Mouse (Mus musculus): Measurements from ENCODE around the gene Man1b1. TPM values are rescaled to one million over a fixed set of nuclear protein-coding genes. Genes with fewer than 3 reads are reported as not detected.

Man1b1 gene
- polyA plus RNA-seq, 1 experiment, result 23.1 TPM

- H3K36me3 ChIP-seq (ENCODE audit: control insufficient read depth, insufficient read depth, low read length), result peaks cover 18% of the 10 kb centered on the region
- WGBS, result 87% methylated on average over 7 of the region's 7 CpGs
- no peak overlapping the region for H3K4me3 ChIP-seq (ENCODE audit: control insufficient read depth, insufficient read depth, low read length)
- TF ChIP-seq CTCF (IDR thresholded peaks at IDR 0.05; ENCODE audit: borderline replicate concordance, control insufficient read depth, extremely low read depth, insufficient read depth, low read length, poor library complexity), result no peak
- TF ChIP-seq POLR2A (IDR thresholded peaks at IDR 0.05; ENCODE audit: control insufficient read depth, extremely low read depth, insufficient read depth, low read length, poor library complexity), result no peak
- H3K27me3 ChIP-seq (ENCODE audit: control insufficient read depth, insufficient read depth, low read length), result peaks cover 17% of the 10 kb centered on the region
- DNase-seq, result no peak
- H3K27ac ChIP-seq (ENCODE audit: control insufficient read depth, insufficient read depth, low read length), result no peak overlapping the region
- H3K4me1 ChIP-seq (replicated peaks; ENCODE audit: control insufficient read depth, insufficient read depth, low read length), result no peaks in the 10 kb centered on the region
Measured at GRCm38 (mm10) chr2:25288734-25289345, 43.3 kb upstream of the Man1b1 start.

GRCm38 (mm10) chr2:25289651-25290050, 42.5 kb upstream of the Man1b1 start, which contains the start of gene Lrrc26:
Gene Lrrc26, plus strand, starts transcription at chr2:25289915.
- Histone ChIP-seq H3K27ac (ENCODE audit: control insufficient read depth, insufficient read depth, low read length) (no peak within 1 kb of the TSS), H3K4me3 (ENCODE audit: control insufficient read depth, insufficient read depth, low read length) (no peak within 1 kb of the TSS), H3K36me3 (ENCODE audit: control insufficient read depth, insufficient read depth, low read length) (peaks cover 10% of the 10 kb centered on the region), H3K27me3 (ENCODE audit: control insufficient read depth, insufficient read depth, low read length) (peaks cover 17% of the 10 kb centered on the region), H3K4me1 (replicated peaks; ENCODE audit: control insufficient read depth, insufficient read depth, low read length) (no peaks in the 10 kb centered on the region)
- WGBS, result 8% methylated on average over 11 of the region's 11 CpGs
- DNase-seq, result no peak
- TF ChIP-seq POLR2A (IDR thresholded peaks at IDR 0.05; ENCODE audit: control insufficient read depth, extremely low read depth, insufficient read depth, low read length, poor library complexity) (no peak), CTCF (IDR thresholded peaks at IDR 0.05; ENCODE audit: borderline replicate concordance, control insufficient read depth, extremely low read depth, insufficient read depth, low read length, poor library complexity) (no peak)

- TF ChIP-seq POLR2A (IDR thresholded peaks at IDR 0.05; ENCODE audit: control insufficient read depth, extremely low read depth, insufficient read depth, low read length, poor library complexity) (no peak), CTCF (IDR thresholded peaks at IDR 0.05; ENCODE audit: borderline replicate concordance, control insufficient read depth, extremely low read depth, insufficient read depth, low read length, poor library complexity) (no peak)
- Histone ChIP-seq H3K27ac (ENCODE audit: control insufficient read depth, insufficient read depth, low read length) (no peak overlapping the region), H3K36me3 (ENCODE audit: control insufficient read depth, insufficient read depth, low read length) (peaks cover 4% of the 10 kb centered on the region; the same call in 1 of the 2 replicates), H3K4me3 (ENCODE audit: control insufficient read depth, insufficient read depth, low read length) (no peak overlapping the region), H3K4me1 (replicated peaks; ENCODE audit: control insufficient read depth, insufficient read depth, low read length) (no peaks in the 10 kb centered on the region), H3K27me3 (ENCODE audit: control insufficient read depth, insufficient read depth, low read length) (peaks cover 17% of the 10 kb centered on the region)
- no peak for DNase-seq
- WGBS, result 7% methylated on average over 54 of the region's 54 CpGs
Measured at GRCm38 (mm10) chr2:25290101-25290815, 41.9 kb upstream of the Man1b1 start.

- H3K4me1 ChIP-seq (replicated peaks; ENCODE audit: control insufficient read depth, insufficient read depth, low read length), result no peaks in the 10 kb centered on the region
- H3K36me3 ChIP-seq (ENCODE audit: control insufficient read depth, insufficient read depth, low read length), result no peaks in the 10 kb centered on the region
- H3K27ac ChIP-seq (ENCODE audit: control insufficient read depth, insufficient read depth, low read length), result no peak overlapping the region
- H3K27me3 ChIP-seq (ENCODE audit: control insufficient read depth, insufficient read depth, low read length), result peaks cover 17% of the 10 kb centered on the region
- WGBS, result 5% methylated on average over 18 of the region's 18 CpGs
- no peak for DNase-seq
- TF ChIP-seq POLR2A (IDR thresholded peaks at IDR 0.05; ENCODE audit: control insufficient read depth, extremely low read depth, insufficient read depth, low read length, poor library complexity) (no peak), CTCF (IDR thresholded peaks at IDR 0.05; ENCODE audit: borderline replicate concordance, control insufficient read depth, extremely low read depth, insufficient read depth, low read length, poor library complexity) (no peak)
- no peak overlapping the region for H3K4me3 ChIP-seq (ENCODE audit: control insufficient read depth, insufficient read depth, low read length)
Measured at GRCm38 (mm10) chr2:25290816-25291130, 41.4 kb upstream of the Man1b1 start.

- WGBS, result 20% methylated on average over 32 of the region's 32 CpGs
Measured at GRCm38 (mm10) chr2:25291184-25292053, 40.7 kb upstream of the Man1b1 start.

GRCm38 (mm10) chr2:25292054-25292544, 40.0 kb upstream of the Man1b1 start:
- no peaks in the 10 kb centered on the region for H3K4me1 ChIP-seq (replicated peaks; ENCODE audit: control insufficient read depth, insufficient read depth, low read length)
- 11% methylated on average over 43 of the region's 43 CpGs for WGBS
- no peaks in the 10 kb centered on the region for H3K36me3 ChIP-seq (ENCODE audit: control insufficient read depth, insufficient read depth, low read length)
- TF ChIP-seq CTCF (IDR thresholded peaks at IDR 0.05; ENCODE audit: borderline replicate concordance, control insufficient read depth, extremely low read depth, insufficient read depth, low read length, poor library complexity) (no peak), POLR2A (IDR thresholded peaks at IDR 0.05; ENCODE audit: control insufficient read depth, extremely low read depth, insufficient read depth, low read length, poor library complexity) (no peak)
- peaks cover 17% of the 10 kb centered on the region for H3K27me3 ChIP-seq (ENCODE audit: control insufficient read depth, insufficient read depth, low read length)
- H3K4me3 ChIP-seq (ENCODE audit: control insufficient read depth, insufficient read depth, low read length), result no peak overlapping the region
- no peak for DNase-seq
- no peak overlapping the region for H3K27ac ChIP-seq (ENCODE audit: control insufficient read depth, insufficient read depth, low read length)

More at GRCm38 (mm10) chr2:25291184-25292053, 40.7 kb upstream of the Man1b1 start:
- Histone ChIP-seq H3K4me1 (replicated peaks; ENCODE audit: control insufficient read depth, insufficient read depth, low read length) (no peaks in the 10 kb centered on the region), H3K27ac (ENCODE audit: control insufficient read depth, insufficient read depth, low read length) (no peak overlapping the region), H3K27me3 (ENCODE audit: control insufficient read depth, insufficient read depth, low read length) (peaks cover 17% of the 10 kb centered on the region), H3K36me3 (ENCODE audit: control insufficient read depth, insufficient read depth, low read length) (no peaks in the 10 kb centered on the region), H3K4me3 (ENCODE audit: control insufficient read depth, insufficient read depth, low read length) (no peak overlapping the region)
- TF ChIP-seq CTCF (IDR thresholded peaks at IDR 0.05; ENCODE audit: borderline replicate concordance, control insufficient read depth, extremely low read depth, insufficient read depth, low read length, poor library complexity), result no peak
- TF ChIP-seq POLR2A (IDR thresholded peaks at IDR 0.05; ENCODE audit: control insufficient read depth, extremely low read depth, insufficient read depth, low read length, poor library complexity), result no peak
- DNase-seq, result no peak

Data from thymus, adult 2 months (tissue).